Mouse (Mus musculus): ENCODE results near the gene Epn2. TPM values are rescaled to one million over a fixed set of nuclear protein-coding genes. Genes with fewer than 3 reads are reported as not detected.

Epn2 gene
- total RNA-seq, 2 experiments from 2014 or later: not detected

- ATAC-seq (replicated peaks; ENCODE audit: poor library complexity, severe bottlenecking): peak; percentile 60
These were observed 85.9 kb downstream of the Epn2 start for GRCm38 (mm10) chr11:61493525-61494128.

- no peak for ATAC-seq (replicated peaks; ENCODE audit: poor library complexity, severe bottlenecking)
These were observed 86.6 kb downstream of the Epn2 start for GRCm38 (mm10) chr11:61492749-61493401.

- ATAC-seq (replicated peaks; ENCODE audit: poor library complexity, severe bottlenecking): no peak
These were observed 88.5 kb downstream of the Epn2 start for GRCm38 (mm10) chr11:61490944-61491520.

GRCm38 (mm10) chr11:61489874-61490273 is 89.6 kb downstream of the Epn2 start:
- ATAC-seq (replicated peaks; ENCODE audit: poor library complexity, severe bottlenecking): no peak

GRCm38 (mm10) chr11:61489085-61489484 is 90.4 kb downstream of the Epn2 start:
- ATAC-seq (replicated peaks; ENCODE audit: poor library complexity, severe bottlenecking): no peak

- ATAC-seq (replicated peaks; ENCODE audit: poor library complexity, severe bottlenecking): no peak
These were observed 91.6 kb downstream of the Epn2 start for GRCm38 (mm10) chr11:61487936-61488335.

GRCm38 (mm10) chr11:61487401-61487800 is 92.1 kb downstream of the Epn2 start:
- ATAC-seq (replicated peaks; ENCODE audit: poor library complexity, severe bottlenecking): no peak

- no peak for ATAC-seq (replicated peaks; ENCODE audit: poor library complexity, severe bottlenecking)
These were observed 92.8 kb downstream of the Epn2 start for GRCm38 (mm10) chr11:61486458-61487219.

GRCm38 (mm10) chr11:61485541-61486457 is 93.7 kb downstream of the Epn2 start:
- ATAC-seq (replicated peaks; ENCODE audit: poor library complexity, severe bottlenecking): no peak

GRCm38 (mm10) chr11:61484613-61485540 is 94.6 kb downstream of the Epn2 start, which contains the start of gene Mfap4:
Gene Mfap4, plus strand, starts transcription at chr11:61485431.
- no peak for ATAC-seq (replicated peaks; ENCODE audit: poor library complexity, severe bottlenecking)

GRCm38 (mm10) chr11:61484256-61484612 is 95.3 kb downstream of the Epn2 start:
- no peak for ATAC-seq (replicated peaks; ENCODE audit: poor library complexity, severe bottlenecking)

GRCm38 (mm10) chr11:61483226-61483845 is 96.2 kb downstream of the Epn2 start:
- ATAC-seq (replicated peaks; ENCODE audit: poor library complexity, severe bottlenecking): no peak

- ATAC-seq (replicated peaks; ENCODE audit: poor library complexity, severe bottlenecking): 0 out of 2 replicates have a peak, but pooled peaks have one; percentile 12
These were observed 98.0 kb downstream of the Epn2 start for GRCm38 (mm10) chr11:61481239-61482090.

GRCm38 (mm10) chr11:61478788-61479187 is 100.7 kb downstream of the Epn2 start:
- ATAC-seq (replicated peaks; ENCODE audit: poor library complexity, severe bottlenecking): no peak

- ATAC-seq (replicated peaks; ENCODE audit: poor library complexity, severe bottlenecking): no peak
These were observed 101.7 kb downstream of the Epn2 start for GRCm38 (mm10) chr11:61477566-61478508.

- ATAC-seq (replicated peaks; ENCODE audit: poor library complexity, severe bottlenecking): no peak
These were observed 102.6 kb downstream of the Epn2 start for GRCm38 (mm10) chr11:61476786-61477382.

All from granulocyte monocyte progenitor cell, adult 5-6 weeks (primary cell).